Mouse (Mus musculus): ENCODE data around the gene Enkur. TPM values are rescaled to one million over a fixed set of nuclear protein-coding genes. Genes with fewer than 3 reads are reported as not detected.
A peak's percentile ranks its signal among the peaks of the same experiment; 100 is the strongest.

Enkur gene
- total and polyA plus RNA-seq, 2 experiments from 2014 or later = 6.2 to 7.7 TPM

DNA sequence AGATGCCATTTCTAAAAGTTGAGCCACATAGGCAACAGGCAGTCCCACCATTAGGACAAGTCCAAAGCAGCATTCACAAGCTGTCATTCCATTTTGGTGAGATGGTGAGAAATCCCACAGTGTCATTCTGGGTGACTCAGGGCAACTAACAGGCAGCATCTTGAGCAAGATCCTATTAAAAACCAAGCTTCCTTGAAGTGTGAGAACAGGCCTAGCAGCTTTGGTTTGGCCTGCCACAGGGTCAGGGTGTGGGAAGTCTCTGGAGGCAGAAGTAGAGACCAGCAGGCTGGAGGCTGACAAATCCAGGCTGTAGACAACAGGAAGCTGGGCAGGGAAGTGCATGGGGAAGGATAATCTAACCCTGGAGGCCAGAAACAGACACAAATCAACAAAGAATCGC is 22.4 kb downstream of the Enkur start:
- Histone ChIP-seq H3K9me3 (ENCODE audit: low read length) (no peaks in the 10 kb centered on the region), H3K9ac (replicated peaks; ENCODE audit: low read length, poor library complexity, severe bottlenecking) (no peak overlapping the region), H3K4me2 (ENCODE audit: low read depth, low read length, poor library complexity, severe bottlenecking) (no peak overlapping the region), H3K4me3 (ENCODE audit: low read depth, low read length) (no peak overlapping the region), H3K36me3 (ENCODE audit: insufficient read depth, low read length) (no peaks in the 10 kb centered on the region), H3K27ac (ENCODE audit: low read depth, low read length) (no peak overlapping the region), H3K27me3 (ENCODE audit: insufficient read depth, low read length) (no peaks in the 10 kb centered on the region), H3K4me1 (ENCODE audit: insufficient read depth, low read length) (no peaks in the 10 kb centered on the region)
- WGBS = 81% methylated on average over 1 of the region's 1 CpGs
- ATAC-seq (ENCODE audit: low FRiP score) (no peak), DNase-seq (ENCODE audit: low spot score) (no peak)
- no peak for TF ChIP-seq CTCF (IDR thresholded peaks at IDR 0.05)

DNA sequence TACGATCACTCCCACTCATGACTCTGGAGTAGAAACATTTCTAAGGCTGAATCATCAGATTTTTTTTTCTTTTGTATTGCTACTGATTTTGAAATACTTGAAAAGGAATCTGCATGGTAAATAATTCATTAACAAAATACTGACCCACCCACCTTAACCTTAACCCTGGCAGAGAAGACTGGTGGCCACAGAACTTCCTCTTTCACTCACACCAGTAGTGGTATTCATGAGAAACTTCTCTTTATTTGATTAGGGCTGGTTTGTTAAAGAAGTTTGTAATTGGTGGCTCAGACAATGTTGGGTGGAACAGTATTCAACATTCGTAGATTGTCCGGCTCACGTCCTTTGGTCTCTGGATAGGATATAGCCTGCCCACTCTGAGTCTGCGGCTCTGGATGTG is 26.0 kb downstream of the Enkur start:
- no peak overlapping the region for H3K9ac ChIP-seq (replicated peaks; ENCODE audit: low read length, poor library complexity, severe bottlenecking)
- H3K9me3 ChIP-seq (ENCODE audit: low read length) = no peaks in the 10 kb centered on the region
- DNase-seq (ENCODE audit: low spot score) = no peak
- no peak for TF ChIP-seq CTCF (IDR thresholded peaks at IDR 0.05)
- no peak for ATAC-seq (ENCODE audit: low FRiP score)
- H3K4me3 ChIP-seq (ENCODE audit: low read depth, low read length) = no peak overlapping the region
- no peak overlapping the region for H3K4me2 ChIP-seq (ENCODE audit: low read depth, low read length, poor library complexity, severe bottlenecking)
- no peaks in the 10 kb centered on the region for H3K4me1 ChIP-seq (ENCODE audit: insufficient read depth, low read length)
- no peaks in the 10 kb centered on the region for H3K27me3 ChIP-seq (ENCODE audit: insufficient read depth, low read length)
- H3K27ac ChIP-seq (ENCODE audit: low read depth, low read length) = no peak overlapping the region
- 94% methylated on average over 5 of the region's 5 CpGs for WGBS
- H3K36me3 ChIP-seq (ENCODE audit: insufficient read depth, low read length) = no peaks in the 10 kb centered on the region

DNA sequence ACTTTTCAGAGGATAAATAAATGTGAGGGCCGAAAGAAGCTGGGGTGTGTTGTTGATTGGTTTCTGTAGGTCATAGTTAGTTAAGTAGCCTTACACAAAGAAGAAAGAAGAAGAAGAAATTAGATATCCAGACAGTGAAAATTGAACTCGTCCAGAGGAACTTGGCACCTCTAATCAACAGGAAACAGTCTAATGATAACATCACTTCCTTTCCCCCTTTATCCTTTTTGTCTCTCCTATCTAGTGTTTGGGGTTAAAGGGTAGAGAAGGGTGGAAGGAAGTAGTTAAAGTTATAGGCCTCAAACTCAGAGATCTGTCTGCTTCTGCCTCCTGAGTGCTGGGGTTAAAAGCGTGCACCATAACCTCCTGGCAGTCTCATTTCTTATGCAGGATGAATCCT is 32.4 kb downstream of the Enkur start:
- WGBS = 86% methylated on average over 3 of the region's 3 CpGs
- Histone ChIP-seq H3K4me2 (ENCODE audit: low read depth, low read length, poor library complexity, severe bottlenecking) (no peak overlapping the region), H3K27ac (ENCODE audit: low read depth, low read length) (no peak overlapping the region), H3K4me3 (ENCODE audit: low read depth, low read length) (no peak overlapping the region), H3K4me1 (ENCODE audit: insufficient read depth, low read length) (no peaks in the 10 kb centered on the region), H3K9me3 (ENCODE audit: low read length) (no peaks in the 10 kb centered on the region), H3K9ac (replicated peaks; ENCODE audit: low read length, poor library complexity, severe bottlenecking) (no peak overlapping the region), H3K36me3 (ENCODE audit: insufficient read depth, low read length) (no peaks in the 10 kb centered on the region), H3K27me3 (ENCODE audit: insufficient read depth, low read length) (no peaks in the 10 kb centered on the region)
- DNase-seq (ENCODE audit: low spot score) (no peak), ATAC-seq (ENCODE audit: low FRiP score) (no peak)
- TF ChIP-seq CTCF (IDR thresholded peaks at IDR 0.05) = no peak

DNA sequence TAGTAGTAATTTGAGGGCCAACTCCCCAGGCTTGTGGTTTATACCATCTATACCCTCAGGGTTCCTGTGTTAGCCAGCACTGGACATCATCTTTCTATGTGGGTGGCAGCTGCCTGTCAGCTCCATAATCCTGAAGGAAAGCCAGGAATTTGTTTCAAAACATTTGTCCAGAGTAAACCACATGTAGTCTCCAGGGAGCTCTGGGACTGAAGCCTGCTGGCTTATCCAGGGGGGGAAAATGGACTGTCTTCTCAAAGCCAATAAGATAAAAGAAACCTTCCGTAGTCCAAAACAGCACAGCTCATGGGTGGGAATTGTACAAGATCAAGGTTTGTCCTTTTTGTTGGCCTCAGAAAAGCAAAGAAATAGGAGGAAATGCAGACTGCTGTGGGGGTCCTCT is 37.2 kb downstream of the Enkur start:
- no peak overlapping the region for H3K4me2 ChIP-seq (ENCODE audit: low read depth, low read length, poor library complexity, severe bottlenecking)
- H3K27me3 ChIP-seq (ENCODE audit: insufficient read depth, low read length) = no peaks in the 10 kb centered on the region
- H3K4me3 ChIP-seq (ENCODE audit: low read depth, low read length) = no peak overlapping the region
- 69% methylated on average over 1 of the region's 1 CpGs for WGBS
- no peaks in the 10 kb centered on the region for H3K9me3 ChIP-seq (ENCODE audit: low read length)
- H3K4me1 ChIP-seq (ENCODE audit: insufficient read depth, low read length) = no peaks in the 10 kb centered on the region
- no peak for ATAC-seq (ENCODE audit: low FRiP score)
- H3K36me3 ChIP-seq (ENCODE audit: insufficient read depth, low read length) = no peaks in the 10 kb centered on the region
- H3K9ac ChIP-seq (replicated peaks; ENCODE audit: low read length, poor library complexity, severe bottlenecking) = no peak overlapping the region
- H3K27ac ChIP-seq (ENCODE audit: low read depth, low read length) = no peak overlapping the region
- TF ChIP-seq CTCF (IDR thresholded peaks at IDR 0.05) = no peak
- no peak for DNase-seq (ENCODE audit: low spot score)

DNA sequence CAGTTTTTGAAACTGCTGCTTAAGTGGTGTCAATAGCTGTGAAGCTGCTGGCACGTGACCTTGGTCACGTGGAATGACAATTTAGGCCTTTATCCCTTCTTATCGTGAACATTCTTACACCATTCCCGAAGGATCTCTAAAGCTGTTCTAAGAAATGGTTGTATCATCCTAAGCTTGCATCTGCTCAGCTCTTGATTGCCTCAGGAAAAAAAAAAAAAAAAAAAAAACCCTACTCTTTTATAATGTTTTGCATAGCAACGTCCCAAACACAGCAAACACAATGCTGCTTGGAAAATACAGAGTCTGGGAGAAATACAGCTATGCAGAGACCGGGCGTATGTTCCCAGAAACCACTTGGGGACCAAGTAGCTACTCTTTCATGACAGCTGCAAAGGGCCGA is 40.9 kb downstream of the Enkur start:
- DNase-seq (ENCODE audit: low spot score) = peak; percentile 3
- Histone ChIP-seq H3K4me2 (ENCODE audit: low read depth, low read length, poor library complexity, severe bottlenecking) (no peak overlapping the region), H3K9ac (replicated peaks; ENCODE audit: low read length, poor library complexity, severe bottlenecking) (no peak overlapping the region), H3K4me1 (ENCODE audit: insufficient read depth, low read length) (no peaks in the 10 kb centered on the region), H3K4me3 (ENCODE audit: low read depth, low read length) (no peak overlapping the region), H3K9me3 (ENCODE audit: low read length) (no peaks in the 10 kb centered on the region), H3K27me3 (ENCODE audit: insufficient read depth, low read length) (no peaks in the 10 kb centered on the region), H3K36me3 (ENCODE audit: insufficient read depth, low read length) (no peaks in the 10 kb centered on the region), H3K27ac (ENCODE audit: low read depth, low read length) (no peak overlapping the region)
- 56% methylated on average over 8 of the region's 8 CpGs for WGBS
- no peak for ATAC-seq (ENCODE audit: low FRiP score)
- no peak for TF ChIP-seq CTCF (IDR thresholded peaks at IDR 0.05)

DNA sequence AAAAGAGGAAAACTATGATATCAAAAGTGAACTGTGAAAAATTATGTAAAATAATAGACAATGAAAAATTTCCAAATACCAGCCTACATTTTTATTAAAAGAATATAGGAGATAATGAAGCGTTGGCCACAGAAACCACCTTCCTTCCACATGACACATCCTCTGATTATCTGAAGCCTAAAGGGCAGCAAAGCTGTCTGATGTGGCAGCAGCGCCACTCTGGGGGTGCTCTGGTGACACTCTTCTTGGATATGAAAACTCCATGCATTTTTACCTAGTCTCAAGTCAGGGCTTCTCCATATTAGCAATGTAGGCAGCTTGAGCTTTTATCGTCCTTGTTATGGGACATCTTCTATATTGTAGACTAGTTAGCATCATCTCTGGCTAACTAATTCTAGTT is 51.7 kb downstream of the Enkur start:
- 92% methylated on average over 3 of the region's 3 CpGs for WGBS
- ATAC-seq (ENCODE audit: low FRiP score) = no peak
- H3K9ac ChIP-seq (replicated peaks; ENCODE audit: low read length, poor library complexity, severe bottlenecking) = no peak overlapping the region

More for the DNA sequence above, 51.7 kb downstream of the Enkur start:
- Histone ChIP-seq H3K9me3 (ENCODE audit: low read length) (no peaks in the 10 kb centered on the region), H3K27ac (ENCODE audit: low read depth, low read length) (no peak overlapping the region), H3K4me2 (ENCODE audit: low read depth, low read length, poor library complexity, severe bottlenecking) (no peak overlapping the region), H3K4me1 (ENCODE audit: insufficient read depth, low read length) (no peaks in the 10 kb centered on the region), H3K4me3 (ENCODE audit: low read depth, low read length) (no peak overlapping the region), H3K27me3 (ENCODE audit: insufficient read depth, low read length) (no peaks in the 10 kb centered on the region), H3K36me3 (ENCODE audit: insufficient read depth, low read length) (no peaks in the 10 kb centered on the region)
- no peak for DNase-seq (ENCODE audit: low spot score)
- TF ChIP-seq CTCF (IDR thresholded peaks at IDR 0.05) = peak; percentile 7; the same call in 1 of the 2 replicates
